Mouse (Mus musculus): Measurements from ENCODE around the gene Gm10964.

Gene Gm10964

GRCm38 (mm10) chr3:103733799-103734695 lies 5.1 kb upstream of the Gm10964 start:
- no peak for DNase-seq (ENCODE audit: extremely low read depth, low read depth, low spot score)

GRCm38 (mm10) chr3:103734696-103735519 lies 4.3 kb upstream of the Gm10964 start:
- no peak for DNase-seq (ENCODE audit: extremely low read depth, low read depth, low spot score)

GRCm38 (mm10) chr3:103735776-103736600 lies 3.2 kb upstream of the Gm10964 start:
- no peak for DNase-seq (ENCODE audit: extremely low read depth, low read depth, low spot score)

GRCm38 (mm10) chr3:103737061-103737754 lies 2.0 kb upstream of the Gm10964 start:
- no peak for DNase-seq (ENCODE audit: extremely low read depth, low read depth, low spot score)

DNA sequence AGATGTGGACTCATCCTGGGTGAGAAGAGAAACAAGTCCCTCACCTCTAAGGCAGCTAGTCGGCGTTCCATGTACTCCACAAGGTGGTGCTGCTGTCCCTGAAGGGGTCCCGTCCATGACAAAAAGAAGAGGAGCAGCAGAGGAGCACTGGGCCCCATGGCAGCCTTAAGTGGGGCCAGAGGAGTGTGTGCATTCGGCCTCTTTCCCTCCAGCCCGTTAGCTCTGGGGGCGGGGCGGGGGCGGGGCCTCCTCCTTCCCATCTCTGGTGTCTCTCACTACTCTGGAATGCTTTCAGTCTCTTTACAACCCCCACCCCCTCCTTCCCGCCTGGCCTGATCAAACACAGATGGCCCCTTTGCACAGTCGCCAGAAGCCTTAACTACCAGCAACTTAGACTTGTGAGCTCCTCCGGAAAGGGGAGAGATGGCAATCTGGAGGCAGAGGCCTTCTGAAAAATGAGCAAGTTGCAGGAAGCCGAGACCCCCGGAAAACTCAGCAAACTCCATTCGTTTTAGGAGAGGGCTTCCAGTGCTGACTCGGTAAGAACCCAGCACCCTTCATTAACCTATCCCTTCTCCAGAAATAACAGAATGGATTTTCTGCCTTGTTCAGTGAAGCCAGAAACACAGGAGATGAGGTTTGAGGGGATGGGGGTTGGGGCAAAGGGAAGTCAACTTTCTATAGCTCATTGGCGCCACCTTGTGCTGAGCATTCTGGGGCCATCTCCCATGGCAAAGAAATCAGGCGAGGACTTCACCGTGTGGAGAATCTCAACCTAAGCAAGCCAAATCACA lies 1.2 kb upstream of the Gm10964 start, which contains the start of gene Olfml3:
Gene Olfml3 (minus strand): TSS at position 224 of the 794 bp plus-strand sequence.
- DNase-seq (ENCODE audit: extremely low read depth, low read depth, low spot score) = no peak

- DNase-seq (ENCODE audit: extremely low read depth, low read depth, low spot score) = no peak
Measured at GRCm38 (mm10) chr3:103740342-103740741, 1.2 kb downstream of the Gm10964 start.

DNA sequence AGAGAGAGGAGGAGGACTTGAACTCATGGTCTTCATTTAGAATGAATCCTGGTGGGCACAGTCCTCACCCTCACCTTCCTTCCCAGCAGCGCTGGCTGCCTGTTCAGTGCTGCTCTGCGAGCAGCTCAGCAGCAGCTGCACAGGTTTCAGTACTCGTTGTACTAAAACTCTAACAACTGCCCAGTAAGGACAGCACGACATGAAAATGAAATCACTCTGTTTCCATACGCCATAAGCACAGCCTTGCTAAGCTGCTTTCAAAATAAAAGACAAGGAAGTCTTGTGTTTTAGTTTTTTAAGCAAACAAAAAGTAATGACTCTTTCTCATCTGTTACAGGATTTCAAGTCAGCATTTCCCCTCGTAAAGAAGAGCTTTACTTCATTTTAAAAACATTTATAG lies 4.0 kb downstream of the Gm10964 start:
- DNase-seq (ENCODE audit: extremely low read depth, low read depth, low spot score) = no peak

DNA sequence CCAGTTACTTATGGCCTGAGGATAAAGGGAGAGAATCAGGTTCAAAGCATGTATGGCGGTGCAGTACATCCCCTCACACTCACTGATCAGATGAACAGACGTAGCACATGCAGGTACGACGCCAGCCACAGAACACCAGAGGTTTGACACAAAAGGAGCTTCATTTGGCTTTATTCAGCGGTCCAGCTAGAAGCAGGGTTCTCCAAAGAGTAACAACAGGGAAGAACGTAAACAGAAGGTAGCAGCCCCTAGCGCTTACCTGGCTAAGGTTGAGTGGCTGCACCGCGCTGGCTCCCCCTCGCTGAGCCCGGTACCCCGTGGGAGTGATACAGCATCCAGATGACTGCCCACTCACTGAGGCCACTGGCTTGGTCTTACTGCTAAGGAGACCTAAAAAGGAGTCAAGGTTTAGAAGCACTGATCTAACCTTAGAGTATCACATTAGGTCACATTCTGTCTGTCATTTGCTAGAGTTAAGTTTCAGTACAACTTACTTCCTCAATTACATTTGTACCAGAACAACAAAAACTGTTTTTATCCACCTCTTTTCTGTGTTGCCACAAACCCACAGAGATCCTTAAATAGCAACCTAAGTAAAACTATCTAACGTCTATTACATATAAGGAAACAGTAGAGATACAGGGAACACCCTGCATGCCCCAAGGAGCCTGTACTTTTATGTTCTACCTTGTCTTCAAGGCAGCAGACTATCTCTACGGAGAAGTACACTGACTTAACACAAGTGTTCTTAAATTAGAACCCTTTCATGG lies 6.0 kb downstream of the Gm10964 start:
- no peak for DNase-seq (ENCODE audit: extremely low read depth, low read depth, low spot score)

- DNase-seq (ENCODE audit: extremely low read depth, low read depth, low spot score) = no peak
Measured at GRCm38 (mm10) chr3:103746711-103747110, 7.5 kb downstream of the Gm10964 start.

DNA sequence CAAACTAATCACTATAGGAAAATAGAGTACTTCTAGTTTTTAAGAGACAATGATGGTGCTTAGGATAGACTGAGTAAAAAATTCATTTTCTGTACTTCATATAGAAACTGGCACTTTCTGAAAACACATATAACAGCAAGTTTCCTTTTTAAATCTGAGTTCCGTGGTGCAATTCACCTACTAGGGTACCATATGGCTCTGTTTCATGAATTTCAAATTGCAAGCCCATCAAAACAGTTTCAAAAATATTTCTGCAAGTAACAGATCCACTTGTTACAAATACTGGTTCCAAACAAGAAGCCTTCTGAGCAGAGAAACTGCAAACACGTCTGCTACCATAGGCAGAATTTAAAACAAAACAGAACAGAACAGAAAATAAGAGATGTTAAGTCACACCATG lies 12.4 kb downstream of the Gm10964 start:
- DNase-seq (ENCODE audit: extremely low read depth, low read depth, low spot score) = no peak

DNA sequence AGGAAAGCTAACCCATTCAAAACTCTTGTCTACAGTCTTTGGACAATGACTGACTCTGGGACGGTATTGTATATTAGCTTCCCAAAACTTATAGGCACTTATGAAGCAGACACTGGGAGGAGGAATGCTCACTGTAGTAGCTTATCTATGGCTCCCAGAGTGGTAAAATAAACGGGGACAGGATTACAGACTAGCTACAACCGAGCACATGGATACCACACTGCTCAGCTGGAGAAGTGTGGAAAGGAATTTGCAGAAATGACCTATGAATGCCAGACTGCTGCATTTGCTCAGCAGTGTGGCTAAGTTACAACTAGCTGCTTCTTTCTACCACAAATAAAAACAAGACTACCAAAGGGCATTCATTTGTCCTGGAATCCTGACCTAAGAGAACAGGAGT lies 16.2 kb downstream of the Gm10964 start:
- DNase-seq (ENCODE audit: extremely low read depth, low read depth, low spot score) = no peak

DNA sequence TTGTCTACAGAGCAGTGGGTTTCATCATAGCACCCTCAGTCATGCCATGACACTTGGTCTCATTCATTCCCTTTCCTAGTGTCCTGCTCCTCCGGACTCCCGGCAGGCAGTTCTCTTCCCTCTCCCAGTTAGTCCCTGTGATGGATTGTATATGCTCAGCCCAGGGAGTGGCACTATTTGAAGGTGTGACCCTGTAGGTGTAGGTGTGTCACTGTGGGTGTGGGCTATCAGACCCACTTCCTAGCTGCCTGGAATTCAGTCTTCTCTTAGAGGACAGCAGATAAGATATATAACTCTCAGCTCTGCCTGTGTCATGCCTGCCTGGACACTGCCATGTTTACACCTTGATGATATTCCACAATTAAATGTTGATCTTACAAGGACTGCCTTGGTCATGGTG lies 17.8 kb downstream of the Gm10964 start:
- DNase-seq (ENCODE audit: extremely low read depth, low read depth, low spot score) = no peak

GRCm38 (mm10) chr3:103758456-103758855 lies 19.3 kb downstream of the Gm10964 start:
- no peak for DNase-seq (ENCODE audit: extremely low read depth, low read depth, low spot score)

DNA sequence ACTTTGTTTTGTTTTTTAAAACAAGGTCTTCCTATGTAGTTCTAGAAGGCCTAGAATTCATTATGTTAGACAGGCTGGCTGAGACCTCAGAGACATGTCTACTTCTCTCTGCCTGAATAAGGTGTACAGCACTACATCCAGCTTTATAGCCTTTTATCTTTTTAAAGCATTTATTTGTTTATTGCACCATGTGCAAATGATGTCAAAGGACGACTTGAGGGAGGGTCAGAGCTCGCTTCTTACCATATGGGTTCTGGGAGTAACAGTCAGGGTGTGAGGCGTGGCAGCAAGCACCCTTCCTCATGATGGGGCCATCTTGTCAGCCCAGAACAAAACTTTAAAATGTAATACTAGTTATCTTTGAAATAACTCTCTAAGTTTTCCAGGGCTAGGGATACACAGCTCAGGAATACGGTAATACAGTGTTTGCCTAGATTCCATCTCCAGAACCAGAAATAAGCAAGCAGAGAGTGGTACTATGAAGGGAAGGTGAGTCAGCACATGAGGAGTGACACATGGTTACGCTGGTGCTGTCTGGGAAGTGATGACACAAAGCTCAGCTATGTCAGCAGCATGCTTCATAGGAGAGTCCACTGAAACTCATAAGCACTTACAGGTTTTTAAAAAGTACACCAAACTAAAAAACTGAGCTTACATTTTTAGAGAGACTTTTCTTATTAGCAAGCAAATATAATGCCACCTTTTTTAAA lies 20.2 kb downstream of the Gm10964 start:
- DNase-seq (ENCODE audit: extremely low read depth, low read depth, low spot score) = no peak

DNA sequence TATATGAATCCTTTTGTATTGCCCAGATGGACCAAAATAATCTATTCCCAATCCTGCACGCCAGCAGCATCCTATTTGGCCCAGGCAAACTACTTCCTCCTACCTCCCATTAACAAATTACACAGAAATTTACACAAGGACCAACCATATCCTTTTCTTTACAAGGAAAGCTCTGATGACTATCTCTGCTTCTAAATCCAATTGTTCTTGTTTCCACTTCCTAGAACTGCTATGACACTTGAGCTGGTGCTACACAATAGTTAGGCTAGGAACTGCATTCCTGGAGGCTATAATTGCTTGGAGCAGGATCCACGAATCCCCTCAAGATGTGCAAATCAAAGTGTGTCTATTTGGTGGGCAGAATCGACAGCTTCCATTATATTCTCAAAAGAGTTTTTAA lies 27.6 kb downstream of the Gm10964 start:
- no peak for DNase-seq (ENCODE audit: extremely low read depth, low read depth, low spot score)

- no peak for DNase-seq (ENCODE audit: extremely low read depth, low read depth, low spot score)
Measured at GRCm38 (mm10) chr3:103771531-103772130, 32.5 kb downstream of the Gm10964 start.

- DNase-seq (ENCODE audit: extremely low read depth, low read depth, low spot score) = no peak
Measured at GRCm38 (mm10) chr3:103772846-103773245, 33.7 kb downstream of the Gm10964 start.

GRCm38 (mm10) chr3:103773508-103773907 lies 34.3 kb downstream of the Gm10964 start:
- DNase-seq (ENCODE audit: extremely low read depth, low read depth, low spot score) = no peak

Data from fat pad, adult 2 months (tissue).